Mouse (Mus musculus) colon, adult 2 months (tissue): ENCODE data around the gene Rnf135. TPM values are rescaled to one million over a fixed set of nuclear protein-coding genes. Genes with fewer than 3 reads are reported as not detected.

Experiments
- polyA plus RNA-seq: library from polyadenylated mRNA; depleted of rRNA; stranded (reverse); fragments of >200 nt; gene quantifications from 2 replicates; pipeline ENCODE4 v1.2.3, GENCODE M21; 2012; rRNA removed

Rnf135 gene
- polyA plus RNA-seq = 6.6 and 7.1 TPM in 2 replicates

DNA sequence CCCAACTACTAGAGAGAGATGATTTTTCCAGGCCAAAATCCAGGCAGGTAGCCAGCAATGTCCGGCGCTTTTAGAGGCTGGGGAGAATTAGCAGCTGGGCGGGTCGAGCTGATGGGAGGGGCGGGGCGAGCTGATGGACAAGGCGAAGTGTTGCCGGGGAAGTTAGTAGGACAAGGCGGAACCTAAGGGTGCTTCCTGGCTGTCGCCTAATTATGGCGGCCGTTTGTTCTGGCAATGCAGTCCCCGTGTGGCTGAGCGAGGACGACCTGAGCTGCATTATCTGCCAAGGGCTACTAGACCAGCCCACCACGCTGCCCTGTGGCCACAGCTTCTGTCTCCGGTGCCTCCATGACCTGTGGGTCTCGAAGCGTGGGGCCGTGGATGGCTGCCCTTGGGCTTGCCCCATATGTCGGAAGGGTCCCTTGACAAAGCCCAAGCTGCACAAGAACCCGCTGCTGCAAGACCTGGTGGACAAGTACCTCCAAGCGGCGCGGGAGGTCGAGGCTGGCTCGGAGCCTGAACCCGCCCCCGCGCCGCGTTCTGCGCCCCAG is at the start of gene Rnf135:
Gene Rnf135, plus strand, starts transcription at position 147 of the 551 bp plus-strand sequence.

DNA sequence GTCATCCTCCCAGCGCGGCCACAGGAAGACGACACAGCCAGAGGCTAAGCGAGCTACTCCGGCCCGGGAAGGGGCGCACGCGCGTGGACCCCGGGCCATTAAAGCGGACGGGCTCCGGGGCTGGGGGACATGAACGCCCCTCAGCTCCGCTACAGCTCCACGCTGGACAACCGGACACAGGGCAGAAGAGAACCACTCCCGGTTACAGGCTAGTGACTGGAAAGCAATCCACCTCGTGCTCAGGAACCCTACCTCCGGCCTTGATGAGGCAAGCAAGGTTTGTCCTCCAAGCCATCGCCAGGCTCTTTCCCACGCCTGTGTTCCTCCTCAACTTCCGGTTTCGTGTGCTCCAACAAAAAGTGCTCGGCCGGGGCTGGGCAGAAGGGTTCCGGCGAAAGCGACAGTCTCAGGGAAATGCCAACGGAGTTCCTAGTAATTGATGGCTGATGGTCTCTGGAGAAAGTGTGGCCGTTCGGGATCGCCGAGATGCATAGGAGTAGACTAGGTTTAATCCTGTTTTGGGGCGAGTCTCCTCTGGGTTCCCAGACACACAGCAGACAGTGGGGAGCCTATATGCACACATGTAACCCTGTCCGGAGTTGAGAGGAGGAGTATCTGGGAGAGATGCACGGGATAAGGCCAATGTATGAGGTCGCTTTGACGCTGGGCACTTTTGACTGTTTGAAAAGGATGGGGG is 41.7 kb upstream of the Rnf135 start, which contains the start of gene Tefm:
Gene Tefm, minus strand, starts transcription at position 351 of the 697 bp plus-strand sequence.

DNA sequence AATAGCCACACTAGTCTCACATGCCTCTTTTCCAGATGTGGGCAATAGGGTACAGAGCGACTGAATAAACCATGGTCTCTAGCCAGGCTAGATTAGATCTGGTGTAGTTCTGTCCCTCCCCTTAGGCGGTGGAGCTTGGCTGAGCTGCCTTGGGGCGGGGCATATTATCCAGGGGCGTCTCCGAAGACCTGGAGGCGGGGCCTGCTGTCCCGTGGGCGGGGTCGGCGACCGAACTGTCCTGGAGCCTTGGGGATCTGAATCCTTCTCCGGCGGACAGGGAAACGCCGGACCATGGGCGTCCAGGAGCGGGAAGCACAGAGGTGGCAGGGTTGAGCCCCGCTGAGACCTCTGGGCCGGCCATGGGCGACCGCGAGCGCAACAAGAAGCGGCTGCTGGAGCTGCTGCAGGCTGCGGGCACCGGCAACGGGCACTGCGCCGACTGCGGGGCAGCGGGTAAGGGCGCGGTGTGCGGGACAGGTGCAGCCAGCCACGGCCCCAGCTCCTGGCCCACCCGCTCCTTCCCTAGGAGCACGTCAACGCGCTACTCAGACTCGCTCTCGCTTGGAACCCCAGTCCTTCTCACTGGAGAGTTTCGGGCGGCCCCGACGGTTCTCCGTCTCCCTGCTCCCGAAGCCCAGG is 29.7 kb upstream of the Rnf135 start, which contains the start of gene Adap2:
Gene Adap2, plus strand, starts transcription at position 249 of the 639 bp plus-strand sequence.

DNA sequence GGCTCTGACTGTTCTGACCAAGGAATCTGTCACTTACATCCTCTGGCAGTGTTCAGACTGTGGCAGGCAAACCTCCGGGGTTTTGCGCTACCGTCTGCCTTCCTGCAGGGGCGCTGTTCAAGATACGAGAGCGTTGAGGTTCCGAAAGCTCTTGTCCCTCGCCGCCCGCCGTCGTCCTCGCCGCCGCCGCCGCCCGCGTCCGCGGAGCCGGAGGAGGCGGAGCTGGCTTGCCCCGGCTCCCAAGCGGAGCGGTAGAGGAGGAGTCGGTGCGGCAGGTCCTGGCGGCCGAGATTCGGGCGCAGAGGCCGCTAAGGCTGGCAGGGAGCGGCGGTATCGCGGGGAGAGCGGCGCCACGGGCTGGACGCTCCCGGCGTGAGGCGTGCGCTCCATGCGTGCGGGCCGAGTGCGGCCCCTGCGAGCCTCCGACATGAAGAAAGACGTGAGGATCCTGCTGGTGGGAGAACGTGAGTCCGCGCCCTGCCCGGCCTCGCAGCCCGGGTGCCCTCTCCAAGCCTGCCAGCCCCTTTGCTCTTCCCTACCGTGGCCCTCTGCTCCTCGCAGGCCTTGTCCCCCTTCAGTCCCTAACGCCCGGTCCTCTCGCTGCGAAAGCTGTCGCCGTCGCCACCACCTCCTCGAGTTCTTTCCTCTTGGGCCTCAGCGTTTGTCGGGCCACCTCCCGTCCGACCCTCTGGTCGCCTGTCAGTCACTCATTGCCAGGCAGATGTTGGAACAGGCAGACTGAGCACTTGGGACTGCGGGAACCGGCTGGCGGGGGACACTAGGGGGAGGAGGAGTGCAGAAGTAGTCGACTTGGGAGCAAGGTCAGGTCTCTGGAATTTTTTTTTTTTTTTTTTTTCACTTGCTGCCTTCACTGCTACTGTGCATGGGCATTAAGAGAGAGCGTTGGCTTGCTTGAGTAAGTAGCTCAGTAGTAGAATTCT is 25.5 kb downstream of the Rnf135 start, which contains the start of gene Rhot1:
Gene Rhot1, plus strand, starts transcription at position 160 of the 941 bp plus-strand sequence.

Other genes starting within 250 kb of the Rnf135 start
- gene Utp6, start 221.5 kb upstream of the Rnf135 start, polyA plus RNA-seq = 2.4 and 2.7 TPM in 2 replicates
- 2.2 and 2.7 TPM in 2 replicates for gene Suz12, start 190.7 kb upstream of the Rnf135 start, polyA plus RNA-seq
- 5.2 and 5.8 TPM in 2 replicates for gene Crlf3, start 102.9 kb upstream of the Rnf135 start, polyA plus RNA-seq
- gene Atad5, start 94.5 kb upstream of the Rnf135 start, polyA plus RNA-seq = 0.35 and 0.36 TPM in 2 replicates
- 2.5 and 3.3 TPM in 2 replicates for gene Tefm, start 41.7 kb upstream of the Rnf135 start, polyA plus RNA-seq
- gene Adap2, start 29.7 kb upstream of the Rnf135 start, polyA plus RNA-seq = 6.4 and 8.2 TPM in 2 replicates
- gene Rhot1, start 25.2 kb downstream of the Rnf135 start, polyA plus RNA-seq = 4.0 and 5.0 TPM in 2 replicates
- 5.1 and 5.9 TPM in 2 replicates for gene Rhbdl3, start 117.1 kb downstream of the Rnf135 start, polyA plus RNA-seq
- 2.2 and 3.4 TPM in 2 replicates for gene 5730455P16Rik, start 194.2 kb downstream of the Rnf135 start, polyA plus RNA-seq
- 58.5 and 58.9 TPM in 2 replicates for gene Zfp207, start 199.4 kb downstream of the Rnf135 start, polyA plus RNA-seq
- gene Psmd11, start 244.8 kb downstream of the Rnf135 start, polyA plus RNA-seq = 26.5 and 29.8 TPM in 2 replicates